Mouse (Mus musculus) forebrain, embryonic 13.5 days (tissue): ENCODE data around the gene Ciapin1. TPM values are rescaled to one million over a fixed set of nuclear protein-coding genes. Genes with fewer than 3 reads are reported as not detected.

Experiments
- ATAC-seq: fragments of 200-750 bp; cut with Nextera tagmentation; 2 replicates; pipeline ENCODE4 v1.8.0; 2017
- H3K27ac ChIP-seq: fragments of 300-500 bp; sonication (generic); 2 replicates; pipeline ENCODE4 v1.5.1; 2015; ENCODE audit warnings: inconsistent platforms, mild to moderate bottlenecking, moderate library complexity
- H3K27me3 ChIP-seq: fragments of 300-500 bp; sonication (generic); 2 replicates; pipeline ENCODE4 v1.6.1; 2015; ENCODE audit warnings: mild to moderate bottlenecking, inconsistent platforms
- H3K36me3 ChIP-seq: fragments of 300-500 bp; sonication (generic); 2 replicates; pipeline ENCODE4 v1.6.1; 2015; ENCODE audit warnings: mild to moderate bottlenecking, inconsistent platforms; ENCODE audit not compliant: poor library complexity, severe bottlenecking
- H3K4me1 ChIP-seq: fragments of 300-500 bp; sonication (generic); 2 replicates; pipeline ENCODE4 v1.6.1; 2015; ENCODE audit warnings: inconsistent platforms
- H3K4me2 ChIP-seq: fragments of 300-500 bp; sonication (generic); 2 replicates; pipeline ENCODE4 v1.6.1; 2015; ENCODE audit warnings: inconsistent platforms, mild to moderate bottlenecking, moderate library complexity
- H3K4me3 ChIP-seq: fragments of 300-500 bp; sonication (generic); 2 replicates; pipeline ENCODE4 v1.5.1; 2015; ENCODE audit warnings: mild to moderate bottlenecking, inconsistent platforms
- H3K9ac ChIP-seq: fragments of 300-500 bp; sonication (generic); 2 replicates; pipeline ENCODE4 v1.6.1; 2015; ENCODE audit warnings: mild to moderate bottlenecking, inconsistent platforms
- H3K9me3 ChIP-seq: fragments of 300-500 bp; sonication (generic); replicated peaks from 2 replicates; pipeline ENCODE4 v1.6.1; 2016; ENCODE audit warnings: inconsistent platforms
- WGBS: fragments of 180-500 bp; shearing (Covaris S2); methylation state at CpG from one replicate; pipeline ENCODE4 v1.1.7; 2015; 5-methylcytosine and 5-hydroxymethylcytosine counted together
- polyA plus RNA-seq: library from polyadenylated mRNA; unstranded; fragments of >200 nt; fragmentation: Nextera tagmentation; extraction: Ambion mirVana; gene quantifications from 2 replicates; pipeline ENCODE4 v1.2.1, GENCODE M21; 2015

Gene Ciapin1
- polyA plus RNA-seq, 1 experiment from 2014 or later: 162 TPM

- peaks cover 21% of the 10 kb centered on the region for H3K4me1 ChIP-seq
- 60% methylated on average over 7 of the region's 7 CpGs for WGBS
- no peak overlapping the region for H3K27ac ChIP-seq
- no peak for ATAC-seq
- 0 out of 2 replicates have a peak, but pooled peaks cover 3% of the 10 kb centered on the region for H3K36me3 ChIP-seq
- no peaks in the 10 kb centered on the region for H3K9me3 ChIP-seq
- H3K4me3 ChIP-seq: no peak overlapping the region
- H3K27me3 ChIP-seq: no peaks in the 10 kb centered on the region
- no peak overlapping the region for H3K9ac ChIP-seq
- no peak overlapping the region for H3K4me2 ChIP-seq
These were observed 56.9 kb downstream of the Ciapin1 start for GRCm38 (mm10) chr8:94781155-94781837.

GRCm38 (mm10) chr8:94780491-94781154 lies 57.5 kb downstream of the Ciapin1 start:
- no peaks in the 10 kb centered on the region for H3K27me3 ChIP-seq
- no peaks in the 10 kb centered on the region for H3K9me3 ChIP-seq
- H3K4me3 ChIP-seq: no peak overlapping the region
- H3K4me1 ChIP-seq: peaks cover 21% of the 10 kb centered on the region
- no peak overlapping the region for H3K4me2 ChIP-seq
- 86% methylated on average over 21 of the region's 21 CpGs for WGBS
- no peak overlapping the region for H3K9ac ChIP-seq
- H3K36me3 ChIP-seq: 0 out of 2 replicates have a peak, but pooled peaks cover 3% of the 10 kb centered on the region
- no peak overlapping the region for H3K27ac ChIP-seq
- no peak for ATAC-seq

GRCm38 (mm10) chr8:94779534-94780294 lies 58.4 kb downstream of the Ciapin1 start:
- Histone ChIP-seq H3K27me3 (no peaks in the 10 kb centered on the region), H3K4me2 (no peak overlapping the region), H3K27ac (no peak overlapping the region), H3K9ac (no peak overlapping the region), H3K9me3 (no peaks in the 10 kb centered on the region), H3K4me3 (no peak overlapping the region), H3K4me1 (peaks cover 21% of the 10 kb centered on the region), H3K36me3 (0 out of 2 replicates have a peak, but pooled peaks cover 3% of the 10 kb centered on the region)
- WGBS: 96% methylated on average over 16 of the region's 16 CpGs
- no peak for ATAC-seq

- Histone ChIP-seq H3K4me3 (no peak overlapping the region), H3K36me3 (0 out of 2 replicates have a peak, but pooled peaks cover 3% of the 10 kb centered on the region), H3K9ac (no peak overlapping the region), H3K9me3 (no peaks in the 10 kb centered on the region), H3K27ac (no peak overlapping the region), H3K4me1 (peaks cover 25% of the 10 kb centered on the region), H3K4me2 (no peak overlapping the region), H3K27me3 (no peaks in the 10 kb centered on the region)
- ATAC-seq: no peak
- 76% methylated on average over 10 of the region's 10 CpGs for WGBS
These were observed 59.1 kb downstream of the Ciapin1 start for GRCm38 (mm10) chr8:94778895-94779533.

GRCm38 (mm10) chr8:94778473-94778872 lies 59.7 kb downstream of the Ciapin1 start:
- H3K4me1 ChIP-seq: peaks cover 30% of the 10 kb centered on the region
- H3K36me3 ChIP-seq: 0 out of 2 replicates have a peak, but pooled peaks cover 3% of the 10 kb centered on the region
- 68% methylated on average over 5 of the region's 5 CpGs for WGBS
- H3K4me2 ChIP-seq: no peak overlapping the region
- no peak overlapping the region for H3K9ac ChIP-seq
- H3K27ac ChIP-seq: no peak overlapping the region
- ATAC-seq: no peak
- no peaks in the 10 kb centered on the region for H3K27me3 ChIP-seq
- H3K9me3 ChIP-seq: no peaks in the 10 kb centered on the region
- H3K4me3 ChIP-seq: no peak overlapping the region

GRCm38 (mm10) chr8:94778036-94778435 lies 60.1 kb downstream of the Ciapin1 start:
- ATAC-seq: no peak
- no peak overlapping the region for H3K27ac ChIP-seq
- 74% methylated on average over 10 of the region's 10 CpGs for WGBS
- 0 out of 2 replicates have a peak, but pooled peaks cover 3% of the 10 kb centered on the region for H3K36me3 ChIP-seq
- no peak overlapping the region for H3K9ac ChIP-seq
- H3K9me3 ChIP-seq: no peaks in the 10 kb centered on the region
- H3K4me2 ChIP-seq: no peak overlapping the region
- H3K27me3 ChIP-seq: peaks cover under 1% of the 10 kb centered on the region; the same call in 1 of the 2 replicates
- peaks cover 35% of the 10 kb centered on the region for H3K4me1 ChIP-seq
- H3K4me3 ChIP-seq: no peak overlapping the region

- WGBS: 93% methylated on average over 2 of the region's 2 CpGs
- H3K9ac ChIP-seq: no peak overlapping the region
- H3K27ac ChIP-seq: no peak overlapping the region
- no peaks in the 10 kb centered on the region for H3K9me3 ChIP-seq
- no peak for ATAC-seq
- peaks cover 3% of the 10 kb centered on the region; the same call in 1 of the 2 replicates for H3K27me3 ChIP-seq
- H3K36me3 ChIP-seq: 0 out of 2 replicates have a peak, but pooled peaks cover 3% of the 10 kb centered on the region
- no peak overlapping the region for H3K4me3 ChIP-seq
- peaks cover 46% of the 10 kb centered on the region for H3K4me1 ChIP-seq
- no peak overlapping the region for H3K4me2 ChIP-seq
These were observed 61.8 kb downstream of the Ciapin1 start for GRCm38 (mm10) chr8:94776346-94776745.

- no peak for ATAC-seq
- peaks cover 16% of the 10 kb centered on the region for H3K27me3 ChIP-seq
These were observed 63.6 kb downstream of the Ciapin1 start for GRCm38 (mm10) chr8:94774601-94775000.

GRCm38 (mm10) chr8:94773700-94774171 lies 64.4 kb downstream of the Ciapin1 start:
- peak overlapping the region; percentile 18; the same call in 1 of the 2 replicates for H3K9ac ChIP-seq
- H3K27ac ChIP-seq: no peak overlapping the region; the same call in 1 of the 2 replicates
- H3K9me3 ChIP-seq: no peaks in the 10 kb centered on the region
- peak overlapping the region; percentile 55 for H3K4me3 ChIP-seq
- 10% methylated on average over 12 of the region's 12 CpGs for WGBS
- H3K4me1 ChIP-seq: peaks cover 48% of the 10 kb centered on the region
- no peaks in the 10 kb centered on the region for H3K36me3 ChIP-seq
- H3K4me2 ChIP-seq: peak overlapping the region; percentile 73
- peaks cover 17% of the 10 kb centered on the region for H3K27me3 ChIP-seq
- peak; percentile 28; the same call in 1 of the 2 replicates for ATAC-seq

More at GRCm38 (mm10) chr8:94774601-94775000, 63.6 kb downstream of the Ciapin1 start:
- no peak overlapping the region for H3K9ac ChIP-seq
- no peaks in the 10 kb centered on the region for H3K9me3 ChIP-seq
- no peak overlapping the region for H3K4me2 ChIP-seq
- 0 out of 2 replicates have a peak, but pooled peaks cover under 1% of the 10 kb centered on the region for H3K36me3 ChIP-seq
- WGBS: 88% methylated on average over 1 of the region's 1 CpGs
- H3K4me3 ChIP-seq: no peak overlapping the region
- H3K27ac ChIP-seq: no peak overlapping the region
- peaks cover 53% of the 10 kb centered on the region for H3K4me1 ChIP-seq

GRCm38 (mm10) chr8:94773048-94773447 lies 65.1 kb downstream of the Ciapin1 start:
- Histone ChIP-seq H3K9me3 (no peaks in the 10 kb centered on the region), H3K4me2 (peak overlapping the region; percentile 73), H3K27ac (no peak overlapping the region), H3K9ac (0 out of 2 replicates have a peak overlapping the region, but pooled peaks have one; percentile 18), H3K4me1 (peaks cover 41% of the 10 kb centered on the region), H3K36me3 (no peaks in the 10 kb centered on the region), H3K4me3 (peak overlapping the region; percentile 55), H3K27me3 (peaks cover 17% of the 10 kb centered on the region)
- 45% methylated on average over 6 of the region's 6 CpGs for WGBS
- ATAC-seq: no peak

- peaks cover 37% of the 10 kb centered on the region for H3K4me1 ChIP-seq
- ATAC-seq: peak; percentile 84
- WGBS: under 1% methylated on average over 37 of the region's 38 CpGs
These were observed 66.1 kb downstream of the Ciapin1 start, which contains the start of gene Cx3cl1 for GRCm38 (mm10) chr8:94771941-94772670. Cx3cl1 (plus strand) TSS chr8:94772009.

More at GRCm38 (mm10) chr8:94771941-94772670, 66.1 kb downstream of the Ciapin1 start, which contains the start of gene Cx3cl1:
- H3K27ac ChIP-seq: peak within 1 kb of the TSS; percentile 14; the same call in 1 of the 2 replicates
- peak within 1 kb of the TSS; percentile 55 for H3K4me3 ChIP-seq
- peaks cover 17% of the 10 kb centered on the region for H3K27me3 ChIP-seq
- peak within 1 kb of the TSS; percentile 73 for H3K4me2 ChIP-seq
- H3K9me3 ChIP-seq: no peaks in the 10 kb centered on the region
- no peaks in the 10 kb centered on the region for H3K36me3 ChIP-seq
- H3K9ac ChIP-seq: peak within 1 kb of the TSS; percentile 68
